Comparison of ENCODE assay signal across 7 mouse cellular contexts in genomic region chr2:28204167-28204566, GRCm38 (mm10). TPM values are rescaled to one million over a fixed set of nuclear protein-coding genes. Genes with fewer than 3 reads are reported as not detected.
DNase-seq lines count a peak whose midpoint lies in the region; ATAC-seq and TF ChIP-seq lines count a peak whose summit lies in the region.

No protein-coding gene starts in this region.

- peak; percentile 86 for DNase-seq in adipocyte (ENCODE audit: low spot score)
- peak; percentile 96 to 100 for DNase-seq in cerebellum, postnatal 36 days
- DNase-seq in gastrocnemius, adult 2 months, result peak; percentile 90
- DNase-seq in left cerebral cortex, postnatal 4 days, result peak; percentile 96
- peak; percentile 49 to 80 for DNase-seq in spleen, adult 18-20 months

- H3K9ac ChIP-seq in intestine, postnatal 0 days (ENCODE audit: low read depth, low read length), result no peak overlapping the region
- no peak overlapping the region for H3K9ac ChIP-seq in midbrain, embryonic 15.5 days

- peak overlapping the region; percentile 31 for H3K4me3 ChIP-seq in gastrocnemius, adult 2 months
- no peak overlapping the region for H3K4me3 ChIP-seq in intestine, postnatal 0 days (ENCODE audit: low read depth, low read length)
- no peak overlapping the region for H3K4me3 ChIP-seq in midbrain, embryonic 15.5 days

- H3K27ac ChIP-seq in gastrocnemius, adult 2 months, result no peak overlapping the region
- no peak overlapping the region for H3K27ac ChIP-seq in intestine, postnatal 0 days (ENCODE audit: low read depth, low read length)
- H3K27ac ChIP-seq in midbrain, embryonic 15.5 days, result peak overlapping the region; percentile 3

- WGBS in intestine, postnatal 0 days, result 7% methylated on average over 9 of the region's 9 CpGs
- 3% methylated on average over 9 of the region's 9 CpGs for WGBS in midbrain, embryonic 15.5 days

- TF ChIP-seq CTCF in gastrocnemius, adult 2 months (IDR thresholded peaks at IDR 0.05), result peak; percentile 98
- peak; percentile 97 for TF ChIP-seq CTCF in intestine, postnatal 0 days (IDR thresholded peaks at IDR 0.05; ENCODE audit: low read depth)

- no peaks in the 10 kb centered on the region for H3K9me3 ChIP-seq in intestine, postnatal 0 days (ENCODE audit: control insufficient read depth)
- H3K9me3 ChIP-seq in midbrain, embryonic 15.5 days, result no peaks in the 10 kb centered on the region

- H3K27me3 ChIP-seq in intestine, postnatal 0 days (replicated peaks; ENCODE audit: control insufficient read depth, insufficient read depth, low read length), result peaks cover 20% of the 10 kb centered on the region
- H3K27me3 ChIP-seq in midbrain, embryonic 15.5 days (replicated peaks), result no peaks in the 10 kb centered on the region

- H3K4me2 ChIP-seq in intestine, postnatal 0 days (replicated peaks; ENCODE audit: low read depth), result no peak overlapping the region
- 0 out of 2 replicates have a peak overlapping the region, but pooled peaks have one; percentile 7 for H3K4me2 ChIP-seq in midbrain, embryonic 15.5 days

- intact Hi-C loops in gastrocnemius, adult 2 months (cut with DNase I), result loop anchor here (1.0 kb wide), 4 partner anchors 74 to 214 kb away; no protein-coding TSS in a partner anchor
- intact Hi-C loops in left cerebral cortex, postnatal 4 days (cut with DNase I), result loop anchor here (2.0 kb wide), 1 partner anchor 215 kb away; no protein-coding TSS in a partner anchor

- ATAC-seq in intestine, postnatal 0 days, result no peak
- peak; percentile 48 for ATAC-seq in midbrain, embryonic 15.5 days (replicated peaks)

- H3K36me3 ChIP-seq in intestine, postnatal 0 days (ENCODE audit: control insufficient read depth, insufficient read depth), result no peaks in the 10 kb centered on the region
- no peaks in the 10 kb centered on the region for H3K36me3 ChIP-seq in midbrain, embryonic 15.5 days (replicated peaks)

- no peaks in the 10 kb centered on the region; the same call in 1 of the 2 replicates for H3K4me1 ChIP-seq in intestine, postnatal 0 days (replicated peaks; ENCODE audit: control insufficient read depth, insufficient read depth, low read length)
- H3K4me1 ChIP-seq in midbrain, embryonic 15.5 days, result peaks cover 43% of the 10 kb centered on the region

RNA-seq across cellular contexts. Expression of gene Olfm1, which starts 11.4 kb away (rescaled TPM):
- 10 to 100 TPM in 1 of 2 experiments, 1 to 10 TPM in 1; 6.8 to 13.7 TPM for total RNA-seq in gastrocnemius, adult 2 months (2021)
- polyA plus RNA-seq in intestine, postnatal 0 days (2015; fragmentation: Nextera tagmentation; extraction: Ambion mirVana), result 13.3 and 14.8 TPM in 2 replicates
- total RNA-seq in left cerebral cortex, postnatal 4 days (2021), result 100 to 1,000 TPM; 417 to 489 TPM
- 322 and 328 TPM in 2 replicates for polyA plus RNA-seq in midbrain, embryonic 15.5 days (2015; fragmentation: Nextera tagmentation; extraction: Ambion mirVana)

Comparison
In these comparisons a context has a peak if more than half of its experiments do, and no peak if none do; other contexts are left out.
1. RNA of gene Olfm1, which starts 11.4 kb away (total RNA-seq): 417 to 489 TPM in left cerebral cortex, postnatal 4 days; 6.8 to 13.7 TPM in gastrocnemius, adult 2 months; every median in the first group is over 10 times any median in the second.
2. Peak in every context shown above with its lines, with median percentiles within 50 percentile points of each other: DNase-seq.